Mouse (Mus musculus) olfactory bulb, adult 2 months (tissue): ENCODE measurements at regions not wholly inside any gene's neighbourhood (a gene's known extent, or its start where the extent isn't known, plus 50 kb on each side); places are given as distances from the start of the nearest gene placed in this dataset.

Source experiments
- CTCF ChIP-seq: fragments of 200-500 bp; IDR thresholded peaks from 2 replicates; pipeline ENCODE4 v1.5.1; 2012; ENCODE audit warnings: low read depth, mild to moderate bottlenecking, low read length, moderate library complexity; ENCODE audit not compliant: insufficient read depth
- POLR2A ChIP-seq: fragments of 200-500 bp; IDR thresholded peaks from 2 replicates; pipeline ENCODE4 v1.6.1; 2012; ENCODE audit warnings: mild to moderate bottlenecking, low read depth, low read length, moderate library complexity; ENCODE audit not compliant: insufficient read depth

GRCm38 (mm10) chr10:118003739-118004361, 137.8 kb upstream of the Mdm1 start:
- TF ChIP-seq POLR2A (no peak), CTCF (no peak)
